ENCODE assay signal across 8 mouse cellular contexts in genomic region chr9:52167863-52168685, GRCm38 (mm10). TPM values are rescaled to one million over a fixed set of nuclear protein-coding genes. Genes with fewer than 3 reads are reported as not detected.
DNase-seq lines count a peak whose midpoint lies in the region; ATAC-seq and TF ChIP-seq lines count a peak whose summit lies in the region.

Gene Zc3h12c, minus strand, starts transcription at chr9:52168572.

- under 1% methylated on average over 88 of the region's 100 CpGs for WGBS in heart, embryonic 14.5 days
- under 1% methylated on average over 80 of the region's 100 CpGs for WGBS in kidney, postnatal 0 days
- WGBS in liver, embryonic 14.5 days (ENCODE audit: insufficient replicate concordance): under 1% methylated on average over 94 of the region's 100 CpGs
- WGBS in neural tube, embryonic 12.5 days: under 1% methylated on average over 98 of the region's 100 CpGs

- peak within 1 kb of the TSS; percentile 69 to 94 (median 90) for H3K4me3 ChIP-seq in CH12.LX (replicated peaks in 1 of 3; ENCODE audit: low read depth in 2 of 3, low read length in 2 of 3, poor library complexity in 1 of 3)
- peak within 1 kb of the TSS; percentile 76 to 77 for H3K4me3 ChIP-seq in heart, embryonic 14.5 days (ENCODE audit: control insufficient read depth in 1 of 2, insufficient read depth in 1 of 2, low read depth in 1 of 2, low read length in 2 of 2)
- H3K4me3 ChIP-seq in kidney, postnatal 0 days (replicated peaks; ENCODE audit: low read depth, low read length): peak within 1 kb of the TSS; percentile 94
- peak within 1 kb of the TSS; percentile 60 to 69 for H3K4me3 ChIP-seq in liver, embryonic 14.5 days (ENCODE audit: insufficient read depth in 1 of 2, low read depth in 2 of 2, low read length in 2 of 2)
- H3K4me3 ChIP-seq in neural tube, embryonic 12.5 days: peak within 1 kb of the TSS; percentile 85
- H3K4me3 ChIP-seq in testis, adult 2 months (ENCODE audit: control insufficient read depth, low read depth, low read length): peak within 1 kb of the TSS; percentile 84

- peak; percentile 69 for ATAC-seq in heart, embryonic 14.5 days (ENCODE audit: insufficient number of reproducible peaks, insufficient read depth, low FRiP score, low read depth)
- peak; percentile 79 for ATAC-seq in kidney, postnatal 0 days (replicated peaks; ENCODE audit: low FRiP score, low read depth)
- ATAC-seq in liver, embryonic 14.5 days (ENCODE audit: insufficient read depth): peak; percentile 75
- ATAC-seq in neural tube, embryonic 12.5 days (ENCODE audit: low FRiP score, low read depth): peak; percentile 84

- TF ChIP-seq CTCF in CH12.LX (conservative IDR thresholded peaks at IDR 0.05 in 1 of 2, IDR thresholded peaks at IDR 0.05 in 1 of 2; ENCODE audit: low read depth in 2 of 2, low read length in 2 of 2): no peak
- TF ChIP-seq CTCF in kidney, postnatal 0 days (IDR thresholded peaks at IDR 0.05; ENCODE audit: low read depth): no peak
- TF ChIP-seq CTCF in liver, embryonic 14.5 days (IDR thresholded peaks at IDR 0.05; ENCODE audit: low read depth): no peak
- no peak for TF ChIP-seq CTCF in testis, adult 2 months (IDR thresholded peaks at IDR 0.05; ENCODE audit: control insufficient read depth, insufficient read depth, insufficient replicate concordance, low read depth, low read length)

- TF ChIP-seq EP300 in CH12.LX (IDR thresholded peaks at IDR 0.05; ENCODE audit: low read length): no peak
- TF ChIP-seq EP300 in liver, embryonic 14.5 days (IDR thresholded peaks at IDR 0.05; ENCODE audit: low read depth): no peak

- no peaks in the 10 kb centered on the region for H3K27me3 ChIP-seq in CH12.LX (replicated peaks)
- H3K27me3 ChIP-seq in heart, embryonic 14.5 days (ENCODE audit: control insufficient read depth, insufficient read depth, low read length): no peaks in the 10 kb centered on the region
- no peaks in the 10 kb centered on the region for H3K27me3 ChIP-seq in kidney, postnatal 0 days (ENCODE audit: insufficient read depth, low read length)
- H3K27me3 ChIP-seq in liver, embryonic 14.5 days (ENCODE audit: control insufficient read depth, insufficient read depth, low read length): peaks cover 42% of the 10 kb centered on the region
- H3K27me3 ChIP-seq in neural tube, embryonic 12.5 days (replicated peaks): no peaks in the 10 kb centered on the region
- no peaks in the 10 kb centered on the region for H3K27me3 ChIP-seq in testis, adult 2 months (ENCODE audit: control insufficient read depth, insufficient read depth, low read length)

- H3K4me1 ChIP-seq in CH12.LX (ENCODE audit: control insufficient read depth in 1 of 2, insufficient read depth in 2 of 2): peaks cover 11 to 34% of the 10 kb centered on the region in 2 experiments; a peak in 3 of 4 replicates
- peaks cover 2 to 20% of the 10 kb centered on the region in 2 experiments; a peak in 3 of 4 replicates for H3K4me1 ChIP-seq in heart, embryonic 14.5 days (ENCODE audit: control insufficient read depth in 2 of 2, insufficient read depth in 2 of 2, low read length in 2 of 2)
- H3K4me1 ChIP-seq in kidney, postnatal 0 days (replicated peaks; ENCODE audit: insufficient read depth, low read length): peaks cover 12% of the 10 kb centered on the region
- H3K4me1 ChIP-seq in liver, embryonic 14.5 days (replicated peaks; ENCODE audit: control insufficient read depth in 2 of 2, insufficient read depth in 2 of 2, low read length in 1 of 2): peaks cover 3 to 9% of the 10 kb centered on the region in 2 experiments; a peak in 3 of 4 replicates
- H3K4me1 ChIP-seq in neural tube, embryonic 12.5 days: peaks cover 8% of the 10 kb centered on the region
- peaks cover 5% of the 10 kb centered on the region for H3K4me1 ChIP-seq in testis, adult 2 months (ENCODE audit: control insufficient read depth, insufficient read depth, low read length)

- no peaks in the 10 kb centered on the region for H3K9me3 ChIP-seq in CH12.LX (replicated peaks; ENCODE audit: low read length)
- H3K9me3 ChIP-seq in heart, embryonic 14.5 days (ENCODE audit: control insufficient read depth, low read length): no peaks in the 10 kb centered on the region
- no peaks in the 10 kb centered on the region for H3K9me3 ChIP-seq in kidney, postnatal 0 days (replicated peaks; ENCODE audit: low read length)
- H3K9me3 ChIP-seq in liver, embryonic 14.5 days (ENCODE audit: control insufficient read depth, low read length): no peaks in the 10 kb centered on the region
- H3K9me3 ChIP-seq in neural tube, embryonic 12.5 days: no peaks in the 10 kb centered on the region

- peaks cover 2 to 10% of the 10 kb centered on the region in 2 experiments for H3K36me3 ChIP-seq in CH12.LX (replicated peaks in 1 of 2; ENCODE audit: control insufficient read depth in 1 of 2, insufficient read depth in 1 of 2, low read length in 1 of 2)
- H3K36me3 ChIP-seq in heart, embryonic 14.5 days (ENCODE audit: control insufficient read depth, insufficient read depth, low read length): no peaks in the 10 kb centered on the region
- no peaks in the 10 kb centered on the region for H3K36me3 ChIP-seq in kidney, postnatal 0 days (ENCODE audit: insufficient read depth, low read length)
- no peaks in the 10 kb centered on the region for H3K36me3 ChIP-seq in liver, embryonic 14.5 days (replicated peaks; ENCODE audit: control insufficient read depth, insufficient read depth, low read depth)
- H3K36me3 ChIP-seq in neural tube, embryonic 12.5 days: no peaks in the 10 kb centered on the region
- H3K36me3 ChIP-seq in testis, adult 2 months (ENCODE audit: control insufficient read depth, insufficient read depth, low read length): no peaks in the 10 kb centered on the region

- in situ Hi-C loops in CH12.LX (cut with MboI; ENCODE audit: low pct_ligation_motif_present, low pct_unique_long_range_greater_than_20kb, low sequenced_read_pairs): loop anchor here (5.0 kb wide), 1 partner anchor 94 kb away; no protein-coding TSS in a partner anchor

- TF ChIP-seq RAD21 in CH12.LX (IDR thresholded peaks at IDR 0.05; ENCODE audit: low read depth, low read length): no peak

- peak within 1 kb of the TSS; percentile 95 for H3K4me2 ChIP-seq in CH12.LX (ENCODE audit: insufficient read depth, low read depth, poor library complexity, severe bottlenecking)
- peak within 1 kb of the TSS; percentile 70 for H3K4me2 ChIP-seq in heart, embryonic 14.5 days (ENCODE audit: low read length)
- H3K4me2 ChIP-seq in kidney, postnatal 0 days (ENCODE audit: low read length): peak within 1 kb of the TSS; percentile 71
- peak within 1 kb of the TSS; percentile 86 for H3K4me2 ChIP-seq in liver, embryonic 14.5 days (ENCODE audit: low read depth)
- H3K4me2 ChIP-seq in neural tube, embryonic 12.5 days (replicated peaks): peak within 1 kb of the TSS; percentile 75

- TF ChIP-seq POLR2A in CH12.LX (IDR thresholded peaks at IDR 0.05; ENCODE audit: low read depth, low read length): no peak
- TF ChIP-seq POLR2A in testis, adult 2 months (IDR thresholded peaks at IDR 0.05; ENCODE audit: control insufficient read depth, low read depth, low read length): peak; percentile 64

- peaks cover 40% of the 10 kb centered on the region for H3K79me2 ChIP-seq in CH12.LX (replicated peaks; ENCODE audit: control insufficient read depth, extremely low read depth, insufficient read depth, poor library complexity, severe bottlenecking)

- no peak for DNase-seq in CH12.LX (ENCODE audit: extremely low read depth)
- DNase-seq in brain, adult 2 months (ENCODE audit: low read depth, low spot score): peak; percentile 70
- DNase-seq in fibroblast of lung, adult 2 months (ENCODE audit: low read depth): peak; percentile 12
- peak; percentile 67 for DNase-seq in kidney, postnatal 0 days (ENCODE audit: low spot score)
- no peak for DNase-seq in liver, embryonic 14.5 days (ENCODE audit: low read depth in 3 of 3, low spot score in 3 of 3)

- peak within 1 kb of the TSS; percentile 77 for H3K27ac ChIP-seq in CH12.LX (ENCODE audit: insufficient read depth, low read depth)
- peak within 1 kb of the TSS; percentile 78 to 96 for H3K27ac ChIP-seq in heart, embryonic 14.5 days (replicated peaks in 1 of 2; ENCODE audit: control insufficient read depth in 1 of 2, insufficient read depth in 1 of 2, low read depth in 2 of 2, low read length in 2 of 2)
- H3K27ac ChIP-seq in kidney, postnatal 0 days: peak within 1 kb of the TSS; percentile 96
- H3K27ac ChIP-seq in liver, embryonic 14.5 days: no peak within 1 kb of the TSS
- peak within 1 kb of the TSS; percentile 92 for H3K27ac ChIP-seq in neural tube, embryonic 12.5 days
- H3K27ac ChIP-seq in testis, adult 2 months (ENCODE audit: control insufficient read depth, insufficient read depth, low read depth, low read length): peak within 1 kb of the TSS; percentile 77

- H3K9ac ChIP-seq in CH12.LX (ENCODE audit: insufficient read depth, low read depth): peak within 1 kb of the TSS; percentile 88
- peak within 1 kb of the TSS; percentile 94 for H3K9ac ChIP-seq in heart, embryonic 14.5 days (ENCODE audit: low read length)
- peak within 1 kb of the TSS; percentile 96 for H3K9ac ChIP-seq in kidney, postnatal 0 days (ENCODE audit: low read depth, low read length)
- H3K9ac ChIP-seq in liver, embryonic 14.5 days (replicated peaks): peak within 1 kb of the TSS; percentile 70
- peak within 1 kb of the TSS; percentile 99 for H3K9ac ChIP-seq in neural tube, embryonic 12.5 days

- dilution Hi-C loops in CH12.LX (cut with MboI; ENCODE audit: extremely low pct_ligation_motif_present, extremely low pct_unique_long_range_greater_than_20kb, low sequenced_read_pairs): no loop called here

TF ChIP-seq in CH12.LX, 34 proteins besides CTCF, POLR2A, EP300 and RAD21:
- TF ChIP-seq ETS1 (conservative IDR thresholded peaks at IDR 0.05; ENCODE audit: low read depth, low read length) (no peak), UBTF (IDR thresholded peaks at IDR 0.05; ENCODE audit: low read depth, low read length) (peak; percentile 92), POLR2AphosphoS2 (IDR thresholded peaks at IDR 0.05; ENCODE audit: low read depth, low read length) (peak; percentile 8; the same call in 1 of the 2 replicates), RCOR1 (conservative IDR thresholded peaks at IDR 0.05; ENCODE audit: low read depth, low read length) (no peak), NELFE (IDR thresholded peaks at IDR 0.05; ENCODE audit: low read depth, low read length) (0 out of 2 replicates have a peak, but pooled peaks have one; percentile 6)

RNA-seq across cellular contexts. Expression of gene Zc3h12c, which starts in this region (rescaled TPM):
- total RNA-seq in CH12.LX (2012; rRNA removed) (11.2 and 13.0 TPM in 2 replicates), CH12.LX (2014; rRNA removed) (21.7 and 22.4 TPM in 2 replicates)
- 30.8 and 36.1 TPM in 2 replicates for polyA plus RNA-seq in CH12.LX (2012; ENCODE audit: insufficient read length, low read depth)
- polyA plus RNA-seq in heart, embryonic 14.5 days (2014; fragmentation: Nextera tagmentation; extraction: Ambion mirVana): 4.4 and 4.6 TPM in 2 replicates
- 3.8 and 4.3 TPM in 2 replicates for polyA plus RNA-seq in kidney, postnatal 0 days (2015; fragmentation: Nextera tagmentation; extraction: Ambion mirVana)
- 0.29 and 0.38 TPM in 2 replicates for polyA plus RNA-seq in liver, embryonic 14.5 days (2012; rRNA removed)
- polyA plus RNA-seq in liver, embryonic 14.5 days (2014; fragmentation: Nextera tagmentation; extraction: Ambion mirVana): 0.53 and 0.61 TPM in 2 replicates
- 8.0 and 8.3 TPM in 2 replicates for polyA plus RNA-seq in neural tube, embryonic 12.5 days (2016; fragmentation: Nextera tagmentation; extraction: Ambion mirVana)
- polyA plus RNA-seq in testis, adult 2 months (2012; rRNA removed): 1.7 and 2.1 TPM in 2 replicates

Comparison
In these comparisons a context has a peak if more than half of its experiments do, and no peak if none do; other contexts are left out.
1. Peak in ATAC-seq, H3K4me3 ChIP-seq, H3K9ac ChIP-seq and H3K4me2 ChIP-seq in liver, embryonic 14.5 days; RNA of the gene not detected or under 1 TPM.
2. DNase-seq: peak in brain, adult 2 months (single experiment), fibroblast of lung, adult 2 months (single experiment) and kidney, postnatal 0 days (single experiment); none in CH12.LX (single experiment) and liver, embryonic 14.5 days (0 of 3).
3. Peak in every context shown above with its lines, with median percentiles within 50 percentile points of each other: H3K4me2 ChIP-seq, H3K4me3 ChIP-seq, H3K9ac ChIP-seq and ATAC-seq.